8 mouse cellular contexts compared by ENCODE assay signal in genomic region chrX:134403863-134404583, GRCm38 (mm10). TPM values are rescaled to one million over a fixed set of nuclear protein-coding genes. Genes with fewer than 3 reads are reported as not detected.
A peak's percentile ranks its signal among the peaks of the same experiment; 100 is the strongest.
DNase-seq lines count a peak whose midpoint lies in the region; ATAC-seq and TF ChIP-seq lines count a peak whose summit lies in the region.

Gene Drp2 (plus strand): TSS chrX:134404551.

- H3K4me1 ChIP-seq in heart, embryonic 10.5 days: no peaks in the 10 kb centered on the region
- no peaks in the 10 kb centered on the region; the same call in 1 of the 2 replicates for H3K4me1 ChIP-seq in forebrain, embryonic 12.5 days
- H3K4me1 ChIP-seq in midbrain, postnatal 0 days (ENCODE audit: insufficient read depth, low read length): no peaks in the 10 kb centered on the region

- DNase-seq in heart, embryonic 10.5 days (ENCODE audit: low spot score): no peak
- DNase-seq in heart, adult 9 months (ENCODE audit: low spot score in 2 of 2): no peak
- peak; percentile 64 for DNase-seq in brain, embryonic 14.5 days (ENCODE audit: low read depth)
- DNase-seq in layer of hippocampus, postnatal 14 days (ENCODE audit: low spot score in 2 of 2): peak in 1 of 2 experiments; percentile 23
- peak; percentile 24 for DNase-seq in midbrain, postnatal 0 days (ENCODE audit: low spot score)
- DNase-seq in right cerebral cortex, postnatal 4 days: no peak

- H3K27ac ChIP-seq in heart, embryonic 10.5 days: peak within 1 kb of the TSS; percentile 32; the same call in 1 of the 2 replicates
- H3K27ac ChIP-seq in forebrain, embryonic 12.5 days: peak within 1 kb of the TSS; percentile 54
- peak within 1 kb of the TSS; percentile 63 for H3K27ac ChIP-seq in midbrain, postnatal 0 days (ENCODE audit: low read depth, low read length)

- TF ChIP-seq POLR2A in brain, embryonic 14.5 days (IDR thresholded peaks at IDR 0.05; ENCODE audit: borderline replicate concordance, extremely low read depth, insufficient read depth, insufficient read length, poor library complexity, severe bottlenecking): no peak

- peak within 1 kb of the TSS; percentile 53 for H3K4me2 ChIP-seq in forebrain, embryonic 12.5 days
- peak within 1 kb of the TSS; percentile 55 for H3K4me2 ChIP-seq in midbrain, postnatal 0 days (ENCODE audit: low read depth, low read length, poor library complexity, severe bottlenecking)

- H3K9ac ChIP-seq in forebrain, embryonic 12.5 days: peak within 1 kb of the TSS; percentile 25
- H3K9ac ChIP-seq in midbrain, postnatal 0 days (replicated peaks; ENCODE audit: low read length, poor library complexity, severe bottlenecking): peak within 1 kb of the TSS; percentile 51

- H3K27me3 ChIP-seq in heart, embryonic 10.5 days (ENCODE audit: insufficient read depth, poor library complexity, severe bottlenecking): 0 out of 2 replicates have a peak, but pooled peaks cover 4% of the 10 kb centered on the region
- peaks cover 15% of the 10 kb centered on the region; the same call in 1 of the 2 replicates for H3K27me3 ChIP-seq in forebrain, embryonic 12.5 days
- H3K27me3 ChIP-seq in midbrain, postnatal 0 days (ENCODE audit: insufficient read depth, low read length): no peaks in the 10 kb centered on the region

- H3K36me3 ChIP-seq in heart, embryonic 10.5 days: no peaks in the 10 kb centered on the region
- H3K36me3 ChIP-seq in forebrain, embryonic 12.5 days (replicated peaks): no peaks in the 10 kb centered on the region
- no peaks in the 10 kb centered on the region for H3K36me3 ChIP-seq in midbrain, postnatal 0 days (ENCODE audit: insufficient read depth, low read length)

- 42% methylated on average over 15 of the region's 15 CpGs for WGBS in heart, embryonic 10.5 days
- 34% methylated on average over 15 of the region's 15 CpGs for WGBS in forebrain, embryonic 12.5 days
- 14% methylated on average over 15 of the region's 15 CpGs for WGBS in midbrain, postnatal 0 days

- TF ChIP-seq CTCF in brain, embryonic 14.5 days (IDR thresholded peaks at IDR 0.05; ENCODE audit: borderline replicate concordance, extremely low read depth, insufficient read depth, insufficient read length): no peak
- TF ChIP-seq CTCF in midbrain, postnatal 0 days (IDR thresholded peaks at IDR 0.05): no peak

- peak; percentile 76 for ATAC-seq in forebrain, embryonic 12.5 days (ENCODE audit: low FRiP score)
- ATAC-seq in midbrain, postnatal 0 days (ENCODE audit: low FRiP score): peak; percentile 62
- no peak for ATAC-seq in erythroblast, adult 5-6 weeks (replicated peaks; ENCODE audit: low FRiP score, poor library complexity, severe bottlenecking)

- no peaks in the 10 kb centered on the region for H3K9me3 ChIP-seq in heart, embryonic 10.5 days
- H3K9me3 ChIP-seq in forebrain, embryonic 12.5 days: no peaks in the 10 kb centered on the region
- no peaks in the 10 kb centered on the region for H3K9me3 ChIP-seq in midbrain, postnatal 0 days (ENCODE audit: low read length)

- H3K4me3 ChIP-seq in heart, embryonic 10.5 days: peak within 1 kb of the TSS; percentile 47
- H3K4me3 ChIP-seq in forebrain, embryonic 12.5 days (replicated peaks): peak within 1 kb of the TSS; percentile 38
- peak within 1 kb of the TSS; percentile 37 for H3K4me3 ChIP-seq in midbrain, postnatal 0 days (ENCODE audit: low read depth, low read length)

RNA-seq across cellular contexts. Expression of gene Drp2, which starts in this region (rescaled TPM):
- polyA plus RNA-seq in heart, embryonic 10.5 days (2016; fragmentation: Nextera tagmentation; extraction: Ambion mirVana): 0.55 and 0.83 TPM in 2 replicates
- polyA plus RNA-seq in brain, embryonic 14.5 days (2012; rRNA removed): 32.4 and 42.6 TPM in 2 replicates
- 11.1 and 11.5 TPM in 2 replicates for polyA plus RNA-seq in forebrain, embryonic 12.5 days (2016; fragmentation: Nextera tagmentation; extraction: Ambion mirVana)
- 10 to 100 TPM; 40.8 to 47.7 TPM for total RNA-seq in layer of hippocampus, postnatal 14 days (2021)
- total RNA-seq in midbrain, postnatal 0 days (2014; rRNA removed): 37.2 and 38.3 TPM in 2 replicates
- polyA plus RNA-seq in midbrain, postnatal 0 days (2015; fragmentation: Nextera tagmentation; extraction: Ambion mirVana): 8.3 and 9.5 TPM in 2 replicates
- 0.21 TPM in 1 of 2 replicates, not detected in the other for total RNA-seq in erythroblast, adult 5-6 weeks (2015; ENCODE audit: low replicate concordance)
- 0.60 and 0.98 TPM in 2 replicates for total RNA-seq in erythroblast, adult 5-6 weeks (2017; ENCODE audit: low replicate concordance)

Comparison
In these comparisons a context has a peak if more than half of its experiments do, and no peak if none do; other contexts are left out.
1. RNA of gene Drp2 (total RNA-seq): 40.8 to 47.7 TPM in layer of hippocampus, postnatal 14 days and 37.2 to 38.3 TPM in midbrain, postnatal 0 days; 0.21 to 0.98 TPM in erythroblast, adult 5-6 weeks; every median in the first group is over 10 times any median in the second.
2. DNase-seq: peak in brain, embryonic 14.5 days (single experiment) and midbrain, postnatal 0 days (single experiment); none in heart, embryonic 10.5 days (single experiment), heart, adult 9 months (0 of 2) and right cerebral cortex, postnatal 4 days (single experiment).
3. Peak in every context shown above with its lines, with median percentiles within 50 percentile points of each other: H3K27ac ChIP-seq and H3K4me3 ChIP-seq.